Mouse (Mus musculus) B cell, adult 2 months (primary cell): Measurements from ENCODE around the gene Sgtb.

Experiments
- DNase-seq, 2 experiments: peaks; one replicate each; pipeline ENCODE4 v3.0.0; 2022

Sgtb gene

DNA sequence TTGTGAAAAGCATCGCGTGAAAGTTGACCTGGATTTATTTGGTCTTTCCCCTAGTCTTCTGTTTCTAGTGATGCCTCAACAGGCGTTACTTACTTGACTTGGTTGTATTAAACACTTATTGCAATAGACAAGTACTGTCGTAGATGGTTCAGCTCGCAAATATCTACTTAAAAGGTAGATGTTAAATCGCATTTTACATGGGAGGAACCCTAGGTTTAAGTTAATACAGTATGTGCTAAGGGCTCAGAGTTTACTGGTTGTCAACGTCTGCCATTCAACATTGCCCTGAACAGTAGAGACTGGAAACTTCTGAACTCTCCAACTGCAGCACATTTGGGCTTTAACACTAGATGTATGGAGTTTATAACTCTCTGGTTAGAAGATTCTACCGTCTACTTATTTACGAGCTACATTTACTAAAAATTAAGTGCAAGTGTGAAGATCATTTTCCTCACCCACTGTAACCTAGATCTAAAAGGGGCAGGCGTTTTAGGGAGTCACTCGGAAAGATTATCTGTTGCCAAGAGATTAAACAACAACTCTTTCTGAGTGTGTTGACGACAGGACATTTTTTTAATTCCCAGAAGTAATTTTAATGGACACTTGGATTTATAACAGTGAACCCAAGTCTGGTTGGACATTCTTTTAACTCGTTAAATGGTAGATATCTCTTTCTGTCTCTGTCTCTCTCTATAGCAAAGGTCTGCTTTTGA, 69.8 kb downstream of the Sgtb start:
- DNase-seq: no peak

DNA sequence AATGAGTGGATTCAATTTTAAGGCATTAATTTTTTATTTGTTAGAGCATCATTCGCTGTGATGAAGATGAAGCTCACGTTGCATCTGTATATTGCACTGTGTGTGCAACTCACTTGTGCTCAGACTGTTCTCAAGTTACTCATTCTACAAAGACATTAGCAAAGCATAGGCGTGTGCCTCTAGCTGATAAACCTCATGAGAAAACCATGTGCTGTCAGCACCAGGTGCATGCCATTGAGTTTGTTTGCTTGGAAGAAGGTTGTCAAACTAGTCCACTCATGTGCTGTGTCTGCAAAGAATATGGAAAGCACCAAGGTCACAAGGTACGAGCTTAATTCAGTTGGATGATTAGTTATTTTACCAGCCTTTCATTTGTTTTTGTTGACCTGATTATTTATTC, 77.8 kb downstream of the Sgtb start:
- DNase-seq: no peak
